Mouse (Mus musculus) MEL (cell line): ENCODE data around the gene Hmgn1. TPM values are rescaled to one million over a fixed set of nuclear protein-coding genes. Genes with fewer than 3 reads are reported as not detected.
A peak's percentile ranks its signal among the peaks of the same experiment; 100 is the strongest.

Source experiments
- DNase-seq: peaks from one replicate; pipeline ENCODE4 v3.0.0; 2011; ENCODE audit warnings: low read depth, low spot score
- H3K27ac ChIP-seq: 2 replicates; pipeline ENCODE4 v1.5.1; 2012; ENCODE audit warnings: low read depth, mild to moderate bottlenecking, control low read depth, low read length, moderate library complexity; ENCODE audit not compliant: control insufficient read depth
- H3K27me3 ChIP-seq, 2 experiments: fragments of 150-350 bp in 1 of 2; sonication (generic) in 1 of 2; 2 replicates each; pipeline ENCODE4 v1.6.1; 2012; ENCODE audit warnings: low read length in 2 of 2, mild to moderate bottlenecking in 2 of 2, improper control_type of control experiment in 1 of 2, moderate library complexity in 1 of 2; ENCODE audit not compliant: insufficient read depth in 2 of 2, control insufficient read depth in 1 of 2
- H3K36me3 ChIP-seq, 2 experiments: 2 replicates each; pipeline ENCODE4 v1.6.1; 2012 to 2014; ENCODE audit warnings: low read length in 2 of 2, improper control_type of control experiment in 1 of 2, inconsistent platforms in 1 of 2, mild to moderate bottlenecking in 1 of 2; ENCODE audit not compliant: insufficient read depth in 2 of 2, control insufficient read depth in 1 of 2
- H3K4me1 ChIP-seq, 2 experiments: fragments of 150-350 bp in 1 of 2; sonication (generic) in 1 of 2; 2 replicates each; pipeline ENCODE4 v1.6.1; 2012; ENCODE audit warnings: low read length in 2 of 2, improper control_type of control experiment in 1 of 2, mild to moderate bottlenecking in 1 of 2; ENCODE audit not compliant: insufficient read depth in 2 of 2, control insufficient read depth in 1 of 2
- H3K4me3 ChIP-seq, 2 experiments: fragments of 150-350 bp in 1 of 2; sonication (generic) in 1 of 2; 2 replicates each; pipeline ENCODE4 v1.5.1; 2012; ENCODE audit warnings: low read depth in 2 of 2, low read length in 2 of 2, mild to moderate bottlenecking in 2 of 2, moderate library complexity in 2 of 2, control low read depth in 1 of 2, improper control_type of control experiment in 1 of 2; ENCODE audit not compliant: control insufficient read depth in 1 of 2, insufficient read depth in 1 of 2
- H3K79me2 ChIP-seq: 2 replicates; pipeline ENCODE4 v1.6.1; 2012; ENCODE audit warnings: mild to moderate bottlenecking, low read length, moderate library complexity; ENCODE audit not compliant: control insufficient read depth, poor library complexity, insufficient read depth
- H3K9ac ChIP-seq: 2 replicates; pipeline ENCODE4 v1.6.1; 2012; ENCODE audit warnings: low read depth, mild to moderate bottlenecking, control low read depth, low read length, moderate library complexity; ENCODE audit not compliant: control insufficient read depth, poor library complexity, severe bottlenecking
- H3K9me3 ChIP-seq: fragments of 150-350 bp; sonication (generic); replicated peaks from 2 replicates; pipeline ENCODE4 v1.6.1; 2012; ENCODE audit warnings: mild to moderate bottlenecking, low read length, improper control_type of control experiment, moderate library complexity; ENCODE audit not compliant: insufficient read depth
- BHLHE40 ChIP-seq: IDR thresholded peaks from 2 replicates; pipeline ENCODE4 v1.6.1; 2012; ENCODE audit warnings: low read depth, mild to moderate bottlenecking, inconsistent platforms, low read length, improper control_type of control experiment, borderline replicate concordance
- CTCF ChIP-seq, 3 experiments: IDR thresholded peaks in 2 of 3; conservative IDR thresholded peaks in 1 of 3; 2 replicates each; pipeline ENCODE4 v1.5.1; 2011 to 2012; ENCODE audit warnings: low read length in 3 of 3, low read depth in 2 of 3, mild to moderate bottlenecking in 2 of 3, improper control_type of control experiment in 1 of 3, inconsistent platforms in 1 of 3, mixed read lengths in 1 of 3, moderate library complexity in 1 of 3; ENCODE audit not compliant: control insufficient read depth in 1 of 3, insufficient read depth in 1 of 3, poor library complexity in 1 of 3, severe bottlenecking in 1 of 3
- E2F4 ChIP-seq: IDR thresholded peaks from 2 replicates; pipeline ENCODE4 v1.6.1; 2011; ENCODE audit warnings: low read depth, low read length, improper control_type of control experiment, borderline replicate concordance
- ELF1 ChIP-seq: IDR thresholded peaks from 2 replicates; pipeline ENCODE4 v1.6.1; 2014; ENCODE audit warnings: low read depth, mild to moderate bottlenecking, inconsistent platforms, low read length, improper control_type of control experiment, moderate library complexity
- ETS1 ChIP-seq: IDR thresholded peaks from 2 replicates; pipeline ENCODE4 v1.6.1; 2012; ENCODE audit warnings: low read depth, mild to moderate bottlenecking, inconsistent platforms, low read length, improper control_type of control experiment, moderate library complexity
- GABPA ChIP-seq: IDR thresholded peaks from 2 replicates; pipeline ENCODE4 v1.6.1; 2012; ENCODE audit warnings: low read depth, mild to moderate bottlenecking, inconsistent platforms, low read length, improper control_type of control experiment, moderate library complexity
- GATA1 ChIP-seq: IDR thresholded peaks from 2 replicates; pipeline ENCODE4 v1.6.1; 2011; ENCODE audit warnings: low read depth, low read length, improper control_type of control experiment
- MAFK ChIP-seq: IDR thresholded peaks from 2 replicates; pipeline ENCODE4 v1.6.1; 2011; ENCODE audit warnings: low read depth, mild to moderate bottlenecking, low read length, improper control_type of control experiment, borderline replicate concordance
- NRF1 ChIP-seq: IDR thresholded peaks from 2 replicates; pipeline ENCODE4 v1.6.1; 2014; ENCODE audit warnings: low read depth, mild to moderate bottlenecking, inconsistent platforms, low read length, improper control_type of control experiment, moderate library complexity; ENCODE audit not compliant: poor library complexity, insufficient read depth, severe bottlenecking
- POLR2A ChIP-seq, 2 experiments: IDR thresholded peaks; 2 replicates each; pipeline ENCODE4 v1.6.1; 2011 to 2012; ENCODE audit warnings: low read length in 2 of 2, mild to moderate bottlenecking in 2 of 2, control low read depth in 1 of 2, improper control_type of control experiment in 1 of 2, low read depth in 1 of 2, moderate library complexity in 1 of 2; ENCODE audit not compliant: control insufficient read depth in 1 of 2, insufficient read depth in 1 of 2, poor library complexity in 1 of 2
- SIN3A ChIP-seq: IDR thresholded peaks from 2 replicates; pipeline ENCODE4 v1.6.1; 2012; ENCODE audit warnings: low read length, improper control_type of control experiment, inconsistent platforms
- SMC3 ChIP-seq: IDR thresholded peaks from 2 replicates; pipeline ENCODE4 v1.6.1; 2011; ENCODE audit warnings: low read depth, low read length, improper control_type of control experiment
- TAL1 ChIP-seq: IDR thresholded peaks from 2 replicates; pipeline ENCODE4 v1.6.1; 2012; ENCODE audit warnings: mild to moderate bottlenecking, inconsistent platforms, low read length, moderate library complexity, mixed read lengths
- TBP ChIP-seq: IDR thresholded peaks from 2 replicates; pipeline ENCODE4 v1.8.0; 2011; ENCODE audit warnings: low read depth, low read length, improper control_type of control experiment
- TCF12 ChIP-seq: IDR thresholded peaks from 2 replicates; pipeline ENCODE4 v1.6.1; 2014; ENCODE audit warnings: low read depth, mild to moderate bottlenecking, inconsistent platforms, low read length, improper control_type of control experiment, moderate library complexity
- ZC3H11A ChIP-seq: IDR thresholded peaks from 2 replicates; pipeline ENCODE4 v1.6.1; 2012; ENCODE audit warnings: low read depth, mild to moderate bottlenecking, inconsistent platforms, low read length, improper control_type of control experiment
- ZKSCAN1 ChIP-seq: IDR thresholded peaks from 2 replicates; pipeline ENCODE4 v1.6.1; 2012; ENCODE audit warnings: low read depth, mild to moderate bottlenecking, inconsistent platforms, low read length, improper control_type of control experiment, moderate library complexity
- polyA plus RNA-seq, 2 experiments: library from polyadenylated mRNA; stranded (reverse) in 1 of 2; unstranded in 1 of 2; fragments of >175 nt in 1 of 2; fragments of >200 nt in 1 of 2; gene quantifications; 2 replicates each; pipeline versions ENCODE4 v1.2.1 to v1.2.4; 2012; ENCODE audit warnings: low replicate concordance in 2 of 2, low read depth in 1 of 2; ENCODE audit not compliant: insufficient read length in 2 of 2, insufficient read depth in 1 of 2, missing spikeins in 1 of 2
- total RNA-seq: library from RNA; depleted of rRNA; stranded (reverse); fragments of 300-350 nt; gene quantifications from 2 replicates; pipeline ENCODE4 v1.2.3, GENCODE M21; 2012

Hmgn1 gene
- total and polyA plus RNA-seq, 3 experiments, result 185 to 778 (median 246) TPM

- Histone ChIP-seq H3K27ac (no peak overlapping the region), H3K27me3 (no peaks in the 10 kb centered on the region), H3K4me3 (no peak overlapping the region), H3K4me1 (no peaks in the 10 kb centered on the region), H3K9ac (no peak overlapping the region), H3K9me3 (no peaks in the 10 kb centered on the region), H3K36me3 (no peaks in the 10 kb centered on the region), H3K79me2 (no peaks in the 10 kb centered on the region)
- no peak for TF ChIP-seq TBP
- no peak for TF ChIP-seq GABPA
- TF ChIP-seq TAL1, result no peak
- no peak for TF ChIP-seq ZC3H11A
- TF ChIP-seq CTCF (IDR thresholded peaks at IDR 0.05 in 2 of 3, conservative IDR thresholded peaks at IDR 0.05 in 1 of 3; ENCODE audit: control insufficient read depth in 1 of 3, insufficient read depth in 1 of 3, low read depth in 2 of 3, low read length in 3 of 3, poor library complexity in 1 of 3, severe bottlenecking in 1 of 3), result peak in 2 of 3 experiments; percentile 8 to 10; a peak in 1 of 6 replicates
- no peak for TF ChIP-seq POLR2A (IDR thresholded peaks at IDR 0.05; ENCODE audit: control insufficient read depth in 1 of 2, insufficient read depth in 1 of 2, low read depth in 1 of 2, low read length in 2 of 2, poor library complexity in 1 of 2)
- no peak for TF ChIP-seq E2F4
- no peak for TF ChIP-seq GATA1
- no peak for DNase-seq
Observed at GRCm38 (mm10) chr16:96112769-96113168, 14.8 kb downstream of the Hmgn1 start.

DNA sequence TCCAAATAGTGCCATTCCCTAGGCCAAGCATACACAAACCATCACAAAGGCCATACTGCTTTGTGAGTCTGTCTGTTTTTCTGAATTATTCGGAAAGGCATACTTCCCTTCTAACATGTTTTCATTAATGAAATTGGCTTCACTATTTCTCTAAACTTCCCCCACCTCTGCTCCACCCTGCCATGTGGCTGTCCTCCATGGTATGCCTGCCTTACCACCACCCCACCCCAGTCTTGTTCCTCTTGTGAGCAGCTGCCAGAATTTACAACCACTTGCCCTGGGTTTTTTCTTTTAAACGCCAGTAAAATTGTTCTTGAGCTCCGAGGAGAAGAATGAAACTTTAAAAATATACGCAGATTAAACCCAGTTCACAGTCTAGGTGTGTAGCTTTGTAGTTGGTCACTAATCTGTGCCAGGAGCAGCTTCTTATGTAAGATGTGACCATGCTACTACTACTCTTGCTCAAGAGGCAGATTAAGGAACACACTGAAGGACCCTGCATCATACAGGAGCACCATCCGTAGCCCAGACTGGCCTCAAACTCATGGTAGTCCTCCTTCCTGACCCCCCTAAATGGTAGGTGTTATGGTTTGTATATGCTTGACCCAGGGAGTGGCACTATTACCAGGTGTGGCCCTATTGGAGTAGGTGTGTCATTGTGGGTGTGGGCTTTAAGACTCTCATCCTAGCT is 16.7 kb downstream of the Hmgn1 start:
- no peaks in the 10 kb centered on the region for H3K4me1 ChIP-seq
- no peak overlapping the region for H3K4me3 ChIP-seq
- no peaks in the 10 kb centered on the region for H3K9me3 ChIP-seq
- H3K27ac ChIP-seq, result no peak overlapping the region
- H3K36me3 ChIP-seq, result no peaks in the 10 kb centered on the region
- no peaks in the 10 kb centered on the region for H3K79me2 ChIP-seq
- no peaks in the 10 kb centered on the region for H3K27me3 ChIP-seq
- no peak for DNase-seq
- no peak overlapping the region for H3K9ac ChIP-seq
- no peak for TF ChIP-seq MAFK
- no peak for TF ChIP-seq ZKSCAN1
- TF ChIP-seq SIN3A, result no peak
- no peak for TF ChIP-seq NRF1
- TF ChIP-seq SMC3, result no peak
- TF ChIP-seq POLR2A (IDR thresholded peaks at IDR 0.05; ENCODE audit: control insufficient read depth in 1 of 2, insufficient read depth in 1 of 2, low read depth in 1 of 2, low read length in 2 of 2, poor library complexity in 1 of 2), result no peak
- no peak for TF ChIP-seq ETS1
- no peak for TF ChIP-seq TCF12
- no peak for TF ChIP-seq BHLHE40
- TF ChIP-seq E2F4, result no peak
- no peak for TF ChIP-seq ZC3H11A
- no peak for TF ChIP-seq ELF1
